Mouse (Mus musculus) fat pad, adult 2 months (tissue): Measurements from ENCODE around the gene Mafg.

ENCODE experiments used
- DNase-seq: peaks from one replicate; pipeline ENCODE4 v3.0.0-alpha.2; 2011; ENCODE audit warnings: low read depth, low spot score; ENCODE audit errors: extremely low read depth

The Mafg gene

GRCm38 (mm10) chr11:120647047-120647830, 13.8 kb upstream of the Mafg start:
- no peak for DNase-seq

- no peak for DNase-seq
Measured at GRCm38 (mm10) chr11:120643601-120643987, 10.2 kb upstream of the Mafg start, which contains the start of gene Pycr1. Pycr1 (minus strand) TSS chr11:120643769.

GRCm38 (mm10) chr11:120642939-120643600, 9.7 kb upstream of the Mafg start:
- DNase-seq: no peak

GRCm38 (mm10) chr11:120641869-120642268, 8.5 kb upstream of the Mafg start:
- DNase-seq: no peak

- DNase-seq: no peak
Measured at GRCm38 (mm10) chr11:120641255-120641654, 7.9 kb upstream of the Mafg start.

- DNase-seq: no peak
Measured at GRCm38 (mm10) chr11:120634810-120635209, 1.4 kb upstream of the Mafg start.

GRCm38 (mm10) chr11:120632559-120633519, 561 bp downstream of the Mafg start:
- DNase-seq: no peak

- DNase-seq: no peak
Measured at GRCm38 (mm10) chr11:120631726-120632448, 1.5 kb downstream of the Mafg start.

- no peak for DNase-seq
Measured at GRCm38 (mm10) chr11:120630881-120631725, 2.3 kb downstream of the Mafg start.

GRCm38 (mm10) chr11:120630401-120630871, 3.0 kb downstream of the Mafg start:
- DNase-seq: peak; percentile 62

GRCm38 (mm10) chr11:120629911-120630310, 3.5 kb downstream of the Mafg start:
- no peak for DNase-seq

GRCm38 (mm10) chr11:120629341-120629730, 4.1 kb downstream of the Mafg start:
- DNase-seq: no peak

- no peak for DNase-seq
Measured at GRCm38 (mm10) chr11:120628601-120629340, 4.6 kb downstream of the Mafg start.

GRCm38 (mm10) chr11:120627468-120628300, 5.7 kb downstream of the Mafg start:
- no peak for DNase-seq

- DNase-seq: no peak
Measured at GRCm38 (mm10) chr11:120626785-120627467, 6.5 kb downstream of the Mafg start.

GRCm38 (mm10) chr11:120625152-120625775, 8.1 kb downstream of the Mafg start, which contains the start of gene Sirt7:
Sirt7 (minus strand) TSS chr11:120625240.
- DNase-seq: no peak

- no peak for DNase-seq
Measured at GRCm38 (mm10) chr11:120624680-120625111, 8.7 kb downstream of the Mafg start.
